Mouse (Mus musculus) spleen, postnatal 0 days (tissue): ENCODE data around the gene Lacc1. TPM values are rescaled to one million over a fixed set of nuclear protein-coding genes. Genes with fewer than 3 reads are reported as not detected.

Source experiments
- polyA plus RNA-seq: library from polyadenylated mRNA; unstranded; fragments of >200 nt; fragmentation: Nextera tagmentation; extraction: Ambion mirVana; gene quantifications from 2 replicates; pipeline ENCODE4 v1.2.1, GENCODE M21; 2015

The Lacc1 gene
- 2.6 and 4.3 TPM in 2 replicates for polyA plus RNA-seq

GRCm38 (mm10) chr14:77036226-77037046 lies at the start of gene Lacc1, which contains the start of gene Ccdc122:
Gene Lacc1, minus strand, starts transcription at chr14:77036904.
Gene Ccdc122, plus strand, starts transcription at chr14:77036772.

Other genes with a start within 250 kb of the Lacc1 start
- 2.7 and 2.8 TPM in 2 replicates for gene Ccdc122, start 132 bp downstream of the Lacc1 start, polyA plus RNA-seq
- gene Enox1, start 119.9 kb upstream of the Lacc1 start, polyA plus RNA-seq = 0.35 and 0.64 TPM in 2 replicates